Mouse (Mus musculus) lung, postnatal 0 days (tissue): ENCODE results near the gene Suv39h1.

ENCODE experiments used
- CTCF ChIP-seq: IDR thresholded peaks from 2 replicates; pipeline ENCODE4 v1.5.1; 2016; ENCODE audit warnings: antibody characterized with exemption, mild to moderate bottlenecking
- EP300 ChIP-seq: IDR thresholded peaks from 2 replicates; pipeline ENCODE4 v1.6.1; 2016; ENCODE audit warnings: antibody characterized with exemption, mild to moderate bottlenecking, control low read depth

DNA sequence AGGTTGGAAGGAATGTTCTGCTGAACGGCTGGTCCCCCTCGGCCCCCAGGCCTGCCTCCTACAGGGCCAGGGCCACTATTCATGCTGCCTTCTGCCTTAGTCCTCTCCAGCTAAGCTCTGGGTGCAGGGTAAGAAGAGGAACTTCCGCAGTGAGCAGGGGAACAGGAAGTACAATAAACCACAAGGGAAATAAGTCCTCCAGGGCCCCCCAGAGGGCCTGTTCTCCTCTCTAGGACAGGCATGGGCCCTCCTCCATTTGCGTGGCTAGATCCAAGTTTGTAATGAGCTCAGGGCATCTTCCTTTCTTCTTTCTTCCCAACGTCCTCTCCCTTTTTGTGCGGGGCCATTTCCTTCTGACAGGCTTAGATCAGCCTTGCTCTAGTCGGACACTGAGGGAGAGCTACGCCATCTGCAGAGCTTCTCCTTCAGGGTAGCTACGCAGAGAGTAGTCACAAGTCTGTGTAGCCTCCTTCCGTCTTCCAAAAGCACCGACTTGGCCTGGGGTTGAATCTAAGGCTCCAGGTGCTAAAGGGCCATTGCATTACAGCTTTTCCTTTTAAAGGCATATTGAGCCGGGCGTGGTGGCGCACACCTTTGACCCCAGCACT lies 15.9 kb upstream of the Suv39h1 start, which contains the start of gene Was:
- TF ChIP-seq CTCF, result no peak
- TF ChIP-seq EP300, result no peak
